Mouse (Mus musculus) myocyte (in vitro differentiated cells): Measurements from ENCODE around the gene Pald1. TPM values are rescaled to one million over a fixed set of nuclear protein-coding genes. Genes with fewer than 3 reads are reported as not detected.

Experiments used
- H3K27me3 ChIP-seq: one replicate; pipeline ENCODE4 v1.6.1; 2011; ENCODE audit not compliant: control insufficient read depth, insufficient read depth, insufficient read length
- H3K36me3 ChIP-seq: one replicate; pipeline ENCODE4 v1.6.1; 2011; ENCODE audit not compliant: control insufficient read depth, insufficient read depth
- H3K4me2 ChIP-seq: one replicate; pipeline ENCODE4 v1.6.1; 2011; ENCODE audit warnings: low read depth, control low read depth
- H3K4me3 ChIP-seq: one replicate; pipeline ENCODE4 v1.5.1; 2011; ENCODE audit warnings: mild to moderate bottlenecking, control low read depth, moderate library complexity
- H3K79me2 ChIP-seq: one replicate; pipeline ENCODE4 v1.6.1; 2011; ENCODE audit not compliant: control insufficient read depth, insufficient read depth
- H3ac ChIP-seq: one replicate; pipeline ENCODE4 v1.6.1; 2011; ENCODE audit not compliant: control insufficient read depth, insufficient read length
- CEBPB ChIP-seq: IDR thresholded peaks from 2 replicates; pipeline ENCODE4 v1.6.1; 2011; ENCODE audit warnings: mild to moderate bottlenecking, moderate library complexity; ENCODE audit not compliant: poor library complexity, insufficient read depth, severe bottlenecking
- E2F4 ChIP-seq: IDR thresholded peaks from one replicate; pipeline ENCODE4 v1.6.1; 2011; ENCODE audit warnings: mild to moderate bottlenecking, control low read depth, moderate library complexity; ENCODE audit not compliant: insufficient read depth
- MAX ChIP-seq: IDR thresholded peaks from one replicate; pipeline ENCODE4 v1.6.1; 2011; ENCODE audit warnings: low read depth, mild to moderate bottlenecking, control low read depth
- MYOD1 ChIP-seq, 3 experiments: IDR thresholded peaks; one replicate each; pipeline ENCODE4 v1.6.1; 2011; ENCODE audit warnings: control low read depth in 2 of 3, low read depth in 2 of 3, mild to moderate bottlenecking in 2 of 3, moderate library complexity in 1 of 3; ENCODE audit not compliant: insufficient read length in 2 of 3, control insufficient read depth in 1 of 3
- MYOG ChIP-seq, 3 experiments: IDR thresholded peaks; one replicate each; pipeline ENCODE4 v1.6.1; 2011; ENCODE audit warnings: control low read depth in 2 of 3, low read depth in 2 of 3, mild to moderate bottlenecking in 2 of 3; ENCODE audit not compliant: insufficient read length in 2 of 3, control insufficient read depth in 1 of 3, insufficient read depth in 1 of 3
- POLR2A ChIP-seq: IDR thresholded peaks from one replicate; pipeline ENCODE4 v1.6.1; 2011; ENCODE audit warnings: low read depth, mild to moderate bottlenecking, control low read depth, moderate library complexity; ENCODE audit not compliant: insufficient read length
- POLR2AphosphoS2 ChIP-seq: IDR thresholded peaks from one replicate; pipeline ENCODE4 v1.6.1; 2011; ENCODE audit warnings: low read depth, control low read depth; ENCODE audit not compliant: insufficient read length
- REST ChIP-seq: IDR thresholded peaks from one replicate; pipeline ENCODE4 v1.6.1; 2011; ENCODE audit warnings: mild to moderate bottlenecking, control low read depth, moderate library complexity; ENCODE audit not compliant: insufficient read depth, insufficient read length
- SRF ChIP-seq: IDR thresholded peaks from one replicate; pipeline ENCODE4 v1.6.1; 2011; ENCODE audit warnings: low read depth; ENCODE audit not compliant: control insufficient read depth, insufficient read length
- TCF12 ChIP-seq: IDR thresholded peaks from one replicate; pipeline ENCODE4 v1.6.1; 2011; ENCODE audit warnings: mild to moderate bottlenecking, control low read depth; ENCODE audit not compliant: poor library complexity, insufficient read depth, severe bottlenecking
- TCF3 ChIP-seq: IDR thresholded peaks from one replicate; pipeline ENCODE4 v1.6.1; 2011; ENCODE audit warnings: low read depth, control low read depth; ENCODE audit not compliant: insufficient read length
- USF1 ChIP-seq: IDR thresholded peaks from one replicate; pipeline ENCODE4 v1.6.1; 2011; ENCODE audit warnings: low read depth, mild to moderate bottlenecking, control low read depth, moderate library complexity
- polyA plus RNA-seq: library from polyadenylated mRNA; unstranded; fragments of >200 nt; fragmentation: generic; extraction: Trizol; gene quantifications from one replicate; pipeline ENCODE4 v1.2.1, GENCODE M21; 2012; ENCODE audit warnings: missing spikeins

The Pald1 gene
- polyA plus RNA-seq, 1 experiment: 14.0 TPM

DNA sequence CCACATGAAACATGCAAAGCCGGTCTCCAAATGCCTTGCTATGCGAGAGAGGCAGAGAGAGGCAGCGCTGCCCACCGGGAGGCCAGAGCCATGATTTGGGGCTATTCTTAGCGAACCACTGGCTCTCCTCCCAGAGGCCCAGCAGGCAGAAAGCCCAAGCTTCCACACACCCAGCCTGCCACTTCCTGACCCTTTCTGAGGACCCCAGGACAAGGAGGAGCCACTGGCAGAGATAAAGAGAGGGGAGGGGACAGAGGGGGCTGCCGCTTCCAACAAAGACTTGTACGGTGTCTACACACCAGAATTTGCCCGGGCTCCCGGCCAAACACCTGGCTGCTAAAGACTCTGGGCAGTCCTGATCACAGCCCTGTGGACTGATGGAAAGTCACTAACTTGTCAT is 3.1 kb downstream of the Pald1 start:
- Histone ChIP-seq H3ac (no peak overlapping the region), H3K36me3 (no peaks in the 10 kb centered on the region), H3K27me3 (no peaks in the 10 kb centered on the region), H3K79me2 (peaks cover 5% of the 10 kb centered on the region), H3K4me2 (peak overlapping the region; percentile 25), H3K4me3 (no peak overlapping the region)
- no peak for TF ChIP-seq POLR2A
- no peak for TF ChIP-seq POLR2AphosphoS2
- TF ChIP-seq SRF: no peak
- TF ChIP-seq USF1: no peak

DNA sequence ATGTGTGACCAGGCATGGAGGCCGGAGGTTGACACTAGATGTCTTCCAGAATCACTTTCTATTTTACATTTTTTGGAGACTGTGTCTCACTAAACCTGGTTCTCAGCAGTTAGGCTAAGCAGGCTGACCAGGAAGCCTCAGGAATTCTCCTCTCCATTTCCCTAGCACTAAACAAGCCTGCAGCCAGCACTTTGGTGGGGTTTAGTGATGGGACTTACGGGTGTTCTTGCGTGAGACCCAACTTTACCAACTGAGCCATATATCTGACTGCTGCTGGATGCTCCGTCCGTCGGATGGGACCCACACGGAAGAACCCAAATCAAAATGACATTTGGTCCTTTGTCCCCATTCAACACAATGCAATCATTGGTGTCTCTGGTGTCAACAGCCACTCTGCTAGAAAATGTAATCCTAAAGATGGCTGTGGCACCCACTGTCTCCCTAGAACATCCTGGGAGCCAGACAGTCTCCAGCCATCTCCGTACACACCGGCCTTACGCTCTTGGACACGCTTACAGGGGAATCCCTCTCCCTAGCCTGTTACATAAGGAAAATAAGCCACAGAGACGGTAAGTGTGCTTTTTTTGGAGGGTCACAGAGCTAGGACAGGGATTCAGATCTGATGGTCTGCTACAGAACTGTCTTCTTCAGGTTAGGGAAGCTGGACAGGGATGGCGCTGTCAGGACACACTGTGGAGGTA is 3.8 kb downstream of the Pald1 start:
- Histone ChIP-seq H3K4me3 (no peak overlapping the region), H3K27me3 (no peaks in the 10 kb centered on the region), H3K4me2 (peak overlapping the region; percentile 25), H3K36me3 (no peaks in the 10 kb centered on the region), H3ac (no peak overlapping the region), H3K79me2 (peaks cover 5% of the 10 kb centered on the region)
- TF ChIP-seq REST (no peak), POLR2A (no peak), MYOD1 (IDR thresholded peaks at IDR 0.05; ENCODE audit: control insufficient read depth in 1 of 3, insufficient read length in 2 of 3, low read depth in 2 of 3) (no peak), POLR2AphosphoS2 (no peak), E2F4 (no peak), TCF3 (no peak), MYOG (IDR thresholded peaks at IDR 0.05; ENCODE audit: control insufficient read depth in 1 of 3, insufficient read depth in 1 of 3, insufficient read length in 2 of 3, low read depth in 2 of 3) (no peak), TCF12 (no peak), SRF (no peak), USF1 (no peak), MAX (no peak), CEBPB (no peak)

DNA sequence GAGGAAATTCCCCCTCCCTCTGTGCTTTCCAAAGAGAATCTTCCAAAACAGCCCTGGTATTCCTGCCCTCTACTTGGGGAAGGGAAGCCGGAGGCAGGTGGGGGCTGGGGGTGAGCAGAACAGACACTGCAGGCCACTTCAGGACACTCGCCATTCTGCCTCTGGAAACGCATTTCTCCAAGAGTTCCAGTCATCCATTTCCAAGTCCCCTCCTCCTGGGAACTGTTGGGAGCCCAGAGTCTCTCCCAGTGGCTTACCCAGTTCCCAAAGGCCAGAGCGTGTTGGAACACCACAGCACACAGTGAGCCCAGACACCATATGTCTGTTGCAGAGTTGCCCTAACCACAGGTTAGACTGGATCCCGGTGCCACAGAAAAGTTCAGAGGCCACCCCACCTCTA is 4.6 kb downstream of the Pald1 start:
- H3K79me2 ChIP-seq: peaks cover 5% of the 10 kb centered on the region
- H3K4me2 ChIP-seq: no peak overlapping the region
- H3K36me3 ChIP-seq: no peaks in the 10 kb centered on the region
- H3ac ChIP-seq: no peak overlapping the region
- no peak overlapping the region for H3K4me3 ChIP-seq
- no peak for TF ChIP-seq POLR2AphosphoS2
- TF ChIP-seq POLR2A: no peak
- TF ChIP-seq MYOG (IDR thresholded peaks at IDR 0.05; ENCODE audit: control insufficient read depth in 1 of 3, insufficient read depth in 1 of 3, insufficient read length in 2 of 3, low read depth in 2 of 3): no peak
- no peak for TF ChIP-seq CEBPB
- no peak for TF ChIP-seq USF1
- no peak for TF ChIP-seq SRF
- TF ChIP-seq REST: no peak
- no peak for TF ChIP-seq MYOD1 (IDR thresholded peaks at IDR 0.05; ENCODE audit: control insufficient read depth in 1 of 3, insufficient read length in 2 of 3, low read depth in 2 of 3)
- no peak for TF ChIP-seq MAX
- no peak for TF ChIP-seq E2F4
- no peak for TF ChIP-seq TCF12
- H3K27me3 ChIP-seq: no peaks in the 10 kb centered on the region

DNA sequence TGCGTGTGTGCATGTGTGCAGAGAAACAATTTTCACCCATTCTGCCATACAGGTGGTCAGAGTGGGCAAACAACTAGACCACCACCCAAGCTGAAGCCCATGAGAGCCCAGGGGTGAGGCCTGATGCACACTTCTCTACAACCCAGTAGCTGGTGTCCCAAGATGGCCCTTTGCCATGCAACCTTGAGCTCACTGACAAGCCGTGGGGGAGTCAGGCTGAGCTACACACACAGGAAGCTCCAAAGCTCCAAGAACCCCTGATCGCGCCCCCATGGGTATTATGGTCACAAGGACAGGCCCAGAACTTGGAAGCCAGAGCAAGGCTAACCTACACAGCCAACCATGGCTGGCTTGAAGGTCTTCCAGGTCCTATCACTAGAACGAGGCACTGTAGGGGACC is 5.3 kb downstream of the Pald1 start:
- Histone ChIP-seq H3K79me2 (peaks cover 5% of the 10 kb centered on the region), H3K27me3 (no peaks in the 10 kb centered on the region), H3K4me3 (no peak overlapping the region), H3ac (no peak overlapping the region), H3K4me2 (no peak overlapping the region), H3K36me3 (no peaks in the 10 kb centered on the region)
- no peak for TF ChIP-seq SRF

DNA sequence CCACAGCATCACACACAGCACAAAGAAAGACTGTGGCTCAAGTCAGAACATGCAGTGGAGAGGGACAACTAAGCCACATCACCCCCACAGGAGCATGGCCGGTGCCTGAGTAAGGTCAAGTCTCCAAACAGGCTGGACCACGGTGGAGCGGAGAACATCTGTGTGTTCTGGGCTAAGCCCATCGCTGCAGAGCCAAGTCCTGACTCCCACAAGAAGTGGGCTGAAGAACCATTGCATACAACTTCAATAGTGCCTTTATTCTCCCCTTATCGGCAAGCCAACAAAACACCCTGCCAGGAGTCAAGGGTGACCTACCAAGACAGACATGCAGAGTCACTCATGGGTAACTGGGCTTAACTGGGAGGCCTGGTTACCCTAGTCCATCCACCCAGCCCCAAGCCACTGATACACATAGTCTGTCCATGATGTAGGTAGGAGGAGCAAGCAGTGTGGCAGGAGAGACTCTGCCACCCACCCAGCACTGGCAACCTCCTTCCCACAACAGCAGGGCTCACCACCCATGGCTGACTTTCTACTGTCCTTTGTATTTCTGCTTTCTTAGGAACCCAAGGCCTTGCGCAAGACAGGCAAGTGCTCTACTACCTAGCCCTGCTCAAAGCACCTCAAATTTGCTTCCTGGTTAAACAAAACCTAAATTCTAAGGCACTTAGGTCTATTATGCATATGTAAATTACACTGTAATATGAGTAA is 8.4 kb downstream of the Pald1 start:
- Histone ChIP-seq H3K4me2 (no peak overlapping the region), H3ac (no peak overlapping the region), H3K36me3 (no peaks in the 10 kb centered on the region), H3K79me2 (peaks cover 5% of the 10 kb centered on the region), H3K27me3 (no peaks in the 10 kb centered on the region), H3K4me3 (no peak overlapping the region)
- no peak for TF ChIP-seq MYOG (IDR thresholded peaks at IDR 0.05; ENCODE audit: control insufficient read depth in 1 of 3, insufficient read depth in 1 of 3, insufficient read length in 2 of 3, low read depth in 2 of 3)
- peak; percentile 40; the same call in 1 of the 2 replicates for TF ChIP-seq CEBPB
- TF ChIP-seq REST: no peak
